Mouse (Mus musculus): ENCODE results near the gene Rps6kl1. TPM values are rescaled to one million over a fixed set of nuclear protein-coding genes. Genes with fewer than 3 reads are reported as not detected.

The Rps6kl1 gene
- total and polyA plus RNA-seq, 3 experiments = 5.4 to 6.2 TPM; not detected in 1

GRCm38 (mm10) chr12:85092214-85092613 is 58.9 kb downstream of the Rps6kl1 start:
- H3K36me3 ChIP-seq (ENCODE audit: control insufficient read depth in 1 of 2, insufficient read depth in 2 of 2, low read length in 2 of 2) = peaks cover 0 to 7% of the 10 kb centered on the region in 2 experiments; a peak in 2 of 4 replicates

DNA sequence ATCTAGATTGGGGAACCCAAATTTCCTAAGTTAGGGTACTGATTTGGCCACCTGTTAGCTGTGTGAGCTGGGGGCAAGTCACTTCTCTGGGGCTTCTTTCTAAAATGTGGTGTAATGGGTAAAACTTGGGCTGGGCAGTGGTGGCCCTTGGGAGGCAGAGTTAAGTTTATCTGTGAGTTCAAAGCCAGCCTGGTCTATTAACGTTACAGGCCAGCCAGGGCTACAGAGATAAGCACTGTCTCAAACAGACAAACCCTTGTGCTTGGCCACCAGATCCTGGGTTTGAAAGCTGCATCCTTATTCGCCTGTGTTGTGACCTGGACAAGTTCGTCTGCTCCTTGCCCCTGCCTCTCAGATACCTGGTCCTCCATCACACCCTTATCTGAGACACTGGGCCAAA is 59.9 kb downstream of the Rps6kl1 start:
- no peak overlapping the region for H3K27ac ChIP-seq (ENCODE audit: control insufficient read depth, low read depth, low read length)
- no peaks in the 10 kb centered on the region for H3K9me3 ChIP-seq (replicated peaks; ENCODE audit: insufficient read depth, low read length)
- DNase-seq (ENCODE audit: low read depth, low spot score) = peak; percentile 28
- H3K79me2 ChIP-seq (ENCODE audit: control insufficient read depth, insufficient read depth, low read length, poor library complexity) = no peaks in the 10 kb centered on the region
- no peak overlapping the region for H3K4me3 ChIP-seq (ENCODE audit: control insufficient read depth in 1 of 2, insufficient read depth in 1 of 2, low read depth in 2 of 2, low read length in 2 of 2)
- H3K9ac ChIP-seq (ENCODE audit: control insufficient read depth, low read depth, low read length, poor library complexity, severe bottlenecking) = no peak overlapping the region
- peaks cover 0 to 7% of the 10 kb centered on the region in 2 experiments; a peak in 2 of 4 replicates for H3K36me3 ChIP-seq (ENCODE audit: control insufficient read depth in 1 of 2, insufficient read depth in 2 of 2, low read length in 2 of 2)
- peak; percentile 15; the same call in 1 of the 2 replicates for TF ChIP-seq TAL1 (IDR thresholded peaks at IDR 0.05; ENCODE audit: low read length)
- TF ChIP-seq EP300 (IDR thresholded peaks at IDR 0.05; ENCODE audit: low read depth in 1 of 2, low read length in 2 of 2) = peak in 1 of 2 experiments; percentile 44; a peak in 2 of 4 replicates
- TF ChIP-seq ZNF384 (IDR thresholded peaks at IDR 0.05; ENCODE audit: low read depth, low read length) = no peak
- peak; percentile 20; the same call in 1 of the 2 replicates for TF ChIP-seq GATA1 (IDR thresholded peaks at IDR 0.05; ENCODE audit: low read depth, low read length)
- H3K4me1 ChIP-seq (ENCODE audit: control insufficient read depth in 1 of 2, insufficient read depth in 2 of 2, low read length in 2 of 2) = peaks cover 0 to 13% of the 10 kb centered on the region in 2 experiments; a peak in 2 of 4 replicates
- no peaks in the 10 kb centered on the region for H3K27me3 ChIP-seq (ENCODE audit: control insufficient read depth in 1 of 2, insufficient read depth in 2 of 2, low read length in 2 of 2)

More at GRCm38 (mm10) chr12:85092214-85092613, 58.9 kb downstream of the Rps6kl1 start:
- no peak overlapping the region for H3K27ac ChIP-seq (ENCODE audit: control insufficient read depth, low read depth, low read length)
- H3K4me3 ChIP-seq (ENCODE audit: control insufficient read depth in 1 of 2, insufficient read depth in 1 of 2, low read depth in 2 of 2, low read length in 2 of 2) = no peak overlapping the region
- H3K9ac ChIP-seq (ENCODE audit: control insufficient read depth, low read depth, low read length, poor library complexity, severe bottlenecking) = no peak overlapping the region
- DNase-seq (ENCODE audit: low read depth, low spot score) = peak; percentile 77
- H3K9me3 ChIP-seq (replicated peaks; ENCODE audit: insufficient read depth, low read length) = no peaks in the 10 kb centered on the region
- H3K4me1 ChIP-seq (ENCODE audit: control insufficient read depth in 1 of 2, insufficient read depth in 2 of 2, low read length in 2 of 2) = peaks cover 0 to 15% of the 10 kb centered on the region in 2 experiments; a peak in 2 of 4 replicates
- H3K27me3 ChIP-seq (ENCODE audit: control insufficient read depth in 1 of 2, insufficient read depth in 2 of 2, low read length in 2 of 2) = no peaks in the 10 kb centered on the region
- H3K79me2 ChIP-seq (ENCODE audit: control insufficient read depth, insufficient read depth, low read length, poor library complexity) = no peaks in the 10 kb centered on the region
- no peak for TF ChIP-seq MEF2A (IDR thresholded peaks at IDR 0.05; ENCODE audit: extremely low read depth, insufficient replicate concordance, low read depth, low read length, poor library complexity, severe bottlenecking)
- no peak for TF ChIP-seq RCOR1 (IDR thresholded peaks at IDR 0.05; ENCODE audit: low read depth, low read length)
- TF ChIP-seq POLR2AphosphoS2 (IDR thresholded peaks at IDR 0.05; ENCODE audit: low read length) = no peak
- no peak for TF ChIP-seq MXI1 (IDR thresholded peaks at IDR 0.05; ENCODE audit: low read depth, low read length)
- no peak for TF ChIP-seq MYB (IDR thresholded peaks at IDR 0.05; ENCODE audit: low read depth, low read length)
- peak; percentile 24; the same call in 1 of the 2 replicates for TF ChIP-seq ZC3H11A (IDR thresholded peaks at IDR 0.05; ENCODE audit: low read depth, low read length)
- TF ChIP-seq MYC (IDR thresholded peaks at IDR 0.05; ENCODE audit: low read depth, low read length) = no peak
- peak; percentile 53 for TF ChIP-seq SMC3 (IDR thresholded peaks at IDR 0.05; ENCODE audit: low read depth, low read length)
- no peak for TF ChIP-seq POLR2AphosphoS5 (IDR thresholded peaks at IDR 0.05; ENCODE audit: borderline replicate concordance, low read depth, low read length)
- peak; percentile 61 for TF ChIP-seq RAD21 (IDR thresholded peaks at IDR 0.05; ENCODE audit: low read depth, low read length)
- peak; percentile 74 to 80 (median 79) for TF ChIP-seq CTCF (IDR thresholded peaks at IDR 0.05 in 2 of 3, conservative IDR thresholded peaks at IDR 0.05 in 1 of 3; ENCODE audit: control insufficient read depth in 1 of 3, insufficient read depth in 1 of 3, low read depth in 2 of 3, low read length in 3 of 3, poor library complexity in 1 of 3, severe bottlenecking in 1 of 3)

Measured in MEL (cell line).